Mouse (Mus musculus) stomach, postnatal 0 days (tissue): ENCODE data around the gene Klhdc9.

Experiments
- CTCF ChIP-seq: IDR thresholded peaks from 2 replicates; pipeline ENCODE4 v1.5.1; 2016; ENCODE audit warnings: antibody characterized with exemption, low read depth, mild to moderate bottlenecking, moderate library complexity
- EP300 ChIP-seq: optimal IDR thresholded peaks from 2 replicates; pipeline ENCODE3; 2016; ENCODE audit warnings: antibody characterized with exemption

- TF ChIP-seq CTCF (no peak), EP300 (no peak)
Measured at GRCm38 (mm10) chr1:171330216-171330560, 30.4 kb downstream of the Klhdc9 start.
